Mouse (Mus musculus) thymus, postnatal 4 days (tissue): ENCODE measurements at regions not wholly inside any gene's neighbourhood (a gene's known extent, or its start where the extent isn't known, plus 50 kb on each side); places are given as distances from the start of the nearest gene placed in this dataset.

ENCODE experiments used
- DNase-seq: peaks from one replicate; pipeline ENCODE4 v3.0.0; 2021

DNA sequence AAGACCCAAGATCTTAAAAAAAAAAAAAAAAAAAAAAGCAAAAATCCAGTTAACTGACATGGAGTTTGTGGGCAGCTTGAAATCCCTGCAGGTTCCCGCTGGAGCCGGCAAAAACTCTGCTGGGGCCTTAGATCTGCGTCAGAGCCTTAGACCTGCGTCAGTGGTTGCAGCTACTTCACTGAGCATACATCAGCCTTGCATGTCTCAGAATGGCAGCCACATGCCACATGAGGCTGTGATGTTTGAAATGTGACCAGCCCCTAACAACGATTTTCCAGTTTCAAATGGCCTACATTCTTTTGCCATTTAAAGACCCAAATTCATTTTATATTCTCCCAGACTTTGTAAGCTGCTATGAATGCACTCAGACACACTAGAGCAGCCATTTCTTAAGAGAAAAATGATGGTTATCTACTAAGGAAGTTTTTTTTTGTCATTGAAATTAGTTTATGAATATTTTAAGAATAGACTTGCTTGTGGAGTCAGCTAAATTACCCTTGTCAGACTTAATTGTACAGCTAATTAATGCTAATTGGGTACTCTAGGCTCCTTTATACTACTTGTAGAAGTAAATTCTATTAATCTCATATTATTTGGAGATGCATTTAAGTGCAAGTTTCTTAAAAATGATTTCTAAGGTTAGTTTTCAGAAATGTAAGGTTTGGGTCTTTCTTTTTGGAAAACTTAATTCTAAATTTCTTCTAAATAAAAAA lies 70.8 kb downstream of the Toporsl start:
- no peak for DNase-seq

DNA sequence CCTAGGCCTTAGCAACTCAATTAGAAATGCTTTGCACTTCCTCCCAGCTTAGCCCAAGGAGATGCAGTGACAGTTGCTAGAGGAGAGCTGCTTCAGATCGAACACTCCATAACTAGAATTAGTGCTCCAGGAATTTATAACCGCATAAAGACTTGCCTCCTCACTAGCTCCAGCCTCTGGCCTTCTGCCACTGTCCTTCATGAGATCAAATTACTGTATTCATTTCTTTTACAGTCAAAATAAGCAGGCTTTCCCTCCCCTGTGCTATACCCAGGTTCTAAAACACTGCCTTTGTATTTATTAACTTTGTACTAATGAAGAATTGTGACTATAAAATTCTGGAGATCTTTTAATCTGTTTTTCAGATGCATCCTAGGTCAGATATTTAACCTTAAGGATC lies 104.8 kb upstream of the Olfr275 start:
- no peak for DNase-seq

- DNase-seq = no peak
Measured at GRCm38 (mm10) chr4:52726203-52726602, 88.2 kb upstream of the Olfr275 start.

DNA sequence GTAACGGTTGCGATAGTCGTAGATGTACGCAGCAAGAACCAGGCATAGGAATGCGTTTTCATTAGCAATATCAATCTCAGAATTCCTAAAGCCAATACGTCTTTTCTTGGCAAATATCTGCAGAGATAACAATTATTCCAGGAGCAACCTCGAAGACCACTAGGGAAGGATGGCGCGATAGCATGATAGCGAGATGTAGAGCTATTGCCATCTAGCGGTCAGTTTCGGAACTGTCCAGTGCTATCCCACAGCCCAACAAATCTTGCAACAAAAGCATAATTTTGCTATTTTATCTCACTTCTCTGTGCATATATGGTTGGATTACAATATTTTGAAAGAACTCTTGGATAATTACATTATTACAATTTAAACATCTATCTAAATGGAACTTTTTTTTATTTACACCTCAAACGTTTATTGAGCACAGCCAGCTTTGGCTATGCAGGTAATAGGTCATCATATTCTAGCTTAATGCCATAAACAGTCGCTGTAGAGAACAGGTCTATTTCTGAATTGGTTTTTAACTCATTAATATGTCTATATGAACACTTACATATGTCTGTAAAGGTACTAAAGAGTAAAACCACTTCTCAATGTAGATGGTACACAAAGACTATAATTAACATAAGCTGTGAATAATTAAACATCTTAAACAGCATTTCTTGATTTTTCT lies 87.6 kb upstream of the Olfr275 start:
- peak; percentile 62 for DNase-seq

GRCm38 (mm10) chr4:52733141-52733540 lies 81.3 kb upstream of the Olfr275 start:
- DNase-seq = no peak

GRCm38 (mm10) chr4:52739543-52740474 lies 74.6 kb upstream of the Olfr275 start:
- no peak for DNase-seq

DNA sequence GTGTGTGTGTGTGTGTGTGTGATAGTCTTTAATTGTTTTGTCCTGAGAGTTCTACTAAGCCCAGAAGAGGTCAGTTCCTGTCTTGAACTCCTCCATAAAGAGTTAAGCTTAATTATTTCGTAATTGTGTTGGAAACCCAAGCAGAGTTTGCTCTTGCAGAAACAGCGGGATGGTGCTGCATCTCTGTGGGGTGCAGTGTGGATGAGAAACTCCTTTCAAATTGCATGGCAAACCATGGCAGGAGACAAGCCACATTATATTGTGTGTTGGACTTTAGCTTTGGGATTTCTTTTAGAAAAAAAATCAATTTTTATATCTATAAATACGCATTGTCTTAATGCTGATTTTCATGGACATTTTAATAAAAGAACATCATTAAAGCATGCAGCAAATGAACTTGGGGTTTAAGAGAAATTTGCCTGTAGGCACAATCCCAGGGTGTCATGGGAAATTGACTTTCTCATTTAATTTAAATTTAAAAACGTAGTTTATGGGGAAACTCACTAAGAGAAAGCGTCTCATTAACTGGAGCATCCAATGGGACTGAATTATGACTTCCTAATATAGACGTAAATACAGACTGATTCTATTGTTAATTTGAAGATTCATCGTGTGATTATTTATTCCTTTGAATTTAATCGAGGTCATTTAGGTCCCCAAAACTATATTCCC lies 61.4 kb upstream of the Olfr275 start:
- DNase-seq = no peak
